Mouse (Mus musculus): Measurements from ENCODE around the gene Fap.

The Fap gene

GRCm38 (mm10) chr2:62573753-62574159 lies at the start of gene Fap:
Fap (minus strand) TSS chr2:62574075.
- no peak for DNase-seq

- no peak for DNase-seq
Observed at GRCm38 (mm10) chr2:62623024-62623441, 49.2 kb upstream of the Fap start.

- no peak for DNase-seq
Observed at GRCm38 (mm10) chr2:62619679-62620078, 45.8 kb upstream of the Fap start.

- no peak for DNase-seq
Observed at GRCm38 (mm10) chr2:62618934-62619341, 45.1 kb upstream of the Fap start.

- DNase-seq: no peak
Observed at GRCm38 (mm10) chr2:62613133-62613532, 39.3 kb upstream of the Fap start.

- DNase-seq: no peak
Observed at GRCm38 (mm10) chr2:62606205-62606604, 32.3 kb upstream of the Fap start.

- DNase-seq: no peak
Observed at GRCm38 (mm10) chr2:62603530-62603929, 29.7 kb upstream of the Fap start.

- no peak for DNase-seq
Observed at GRCm38 (mm10) chr2:62596586-62596985, 22.7 kb upstream of the Fap start.

- DNase-seq: no peak
Observed at GRCm38 (mm10) chr2:62594491-62594890, 20.6 kb upstream of the Fap start.

GRCm38 (mm10) chr2:62591555-62591954 lies 17.7 kb upstream of the Fap start:
- DNase-seq: no peak

- no peak for DNase-seq
Observed at GRCm38 (mm10) chr2:62589333-62589732, 15.5 kb upstream of the Fap start.

- no peak for DNase-seq
Observed at GRCm38 (mm10) chr2:62585769-62586168, 11.9 kb upstream of the Fap start.

- DNase-seq: no peak
Observed at GRCm38 (mm10) chr2:62574962-62575361, 1.1 kb upstream of the Fap start.

- DNase-seq: no peak
Observed at GRCm38 (mm10) chr2:62574250-62574649, 375 bp upstream of the Fap start.

- no peak for DNase-seq
Observed at GRCm38 (mm10) chr2:62573099-62573752, 649 bp downstream of the Fap start.

- no peak for DNase-seq
Observed at GRCm38 (mm10) chr2:62564687-62565086, 9.2 kb downstream of the Fap start.

- DNase-seq: no peak
Observed at GRCm38 (mm10) chr2:62562661-62563485, 11.0 kb downstream of the Fap start.

GRCm38 (mm10) chr2:62557417-62557816 lies 16.5 kb downstream of the Fap start:
- no peak for DNase-seq

GRCm38 (mm10) chr2:62556349-62556748 lies 17.5 kb downstream of the Fap start:
- no peak for DNase-seq

GRCm38 (mm10) chr2:62549659-62550058 lies 24.2 kb downstream of the Fap start:
- DNase-seq: no peak

GRCm38 (mm10) chr2:62549131-62549530 lies 24.7 kb downstream of the Fap start:
- DNase-seq: no peak

- DNase-seq: no peak
Observed at GRCm38 (mm10) chr2:62548104-62548503, 25.8 kb downstream of the Fap start.

- DNase-seq: no peak
Observed at GRCm38 (mm10) chr2:62535483-62535882, 38.4 kb downstream of the Fap start.

GRCm38 (mm10) chr2:62531065-62531464 lies 42.8 kb downstream of the Fap start:
- no peak for DNase-seq

All from kidney, adult 9 months (tissue).